Mouse (Mus musculus) small intestine, adult 2 months (tissue): ENCODE results near the gene Slc39a3. TPM values are rescaled to one million over a fixed set of nuclear protein-coding genes. Genes with fewer than 3 reads are reported as not detected.
"Not testable (repeated sequence)": the region's sequence is repeated elsewhere in the genome, so short reads cannot be mapped to it uniquely, and the experiment has no call there.

Experiments
- H3K27ac ChIP-seq: fragments of 200-500 bp; 2 replicates; pipeline ENCODE4 v1.5.1; 2012; ENCODE audit warnings: low read depth, low read length, control low read depth, inconsistent platforms; ENCODE audit not compliant: insufficient read depth
- H3K27me3 ChIP-seq: fragments of 200-500 bp; 2 replicates; pipeline ENCODE4 v1.6.1; 2012; ENCODE audit warnings: mild to moderate bottlenecking, moderate library complexity, low read length, inconsistent platforms; ENCODE audit not compliant: control insufficient read depth, insufficient read depth
- H3K36me3 ChIP-seq: fragments of 200-500 bp; 2 replicates; pipeline ENCODE4 v1.6.1; 2012; ENCODE audit warnings: mild to moderate bottlenecking, low read length, control low read depth, inconsistent platforms; ENCODE audit not compliant: control insufficient read depth, insufficient read depth
- H3K4me1 ChIP-seq: fragments of 200-500 bp; 2 replicates; pipeline ENCODE4 v1.6.1; 2012; ENCODE audit warnings: low read length, inconsistent platforms, mixed read lengths; ENCODE audit not compliant: control insufficient read depth, insufficient read depth, insufficient read length
- H3K4me3 ChIP-seq: fragments of 200-500 bp; 2 replicates; pipeline ENCODE4 v1.5.1; 2012; ENCODE audit warnings: low read depth, mild to moderate bottlenecking, control low read depth, inconsistent platforms, low read length, moderate library complexity
- CTCF ChIP-seq: fragments of 200-500 bp; IDR thresholded peaks from 2 replicates; pipeline ENCODE4 v1.5.1; 2012; ENCODE audit warnings: low read depth, mild to moderate bottlenecking, control low read depth, inconsistent platforms, low read length, moderate library complexity, mixed read lengths; ENCODE audit not compliant: insufficient replicate concordance, insufficient read length; ENCODE audit errors: extremely low read depth
- POLR2A ChIP-seq: fragments of 200-500 bp; IDR thresholded peaks from 2 replicates; pipeline ENCODE4 v1.6.1; 2012; ENCODE audit warnings: low read depth, mild to moderate bottlenecking, control low read depth, inconsistent platforms, low read length, moderate library complexity
- WGBS: fragments of 180-500 bp; shearing (Covaris S2); methylation state at CpG from one replicate; pipeline ENCODE4 v1.1.7; 2018; 5-methylcytosine and 5-hydroxymethylcytosine counted together
- polyA plus RNA-seq: library from polyadenylated mRNA; depleted of rRNA; stranded (reverse); fragments of >200 nt; gene quantifications from 2 replicates; pipeline ENCODE4 v1.2.3, GENCODE M21; 2012

Slc39a3 gene
- polyA plus RNA-seq, 1 experiment, result 31.6 TPM

GRCm38 (mm10) chr10:81058896-81059295, 21.7 kb upstream of the Slc39a3 start:
- Histone ChIP-seq H3K4me3 (peak overlapping the region; percentile 79), H3K27ac (no peak overlapping the region), H3K4me1 (peaks cover 6% of the 10 kb centered on the region), H3K36me3 (no peaks in the 10 kb centered on the region), H3K27me3 (no peaks in the 10 kb centered on the region)
- TF ChIP-seq CTCF, result no peak
- no peak for TF ChIP-seq POLR2A
- 48% methylated on average over 6 of the region's 6 CpGs for WGBS

- WGBS, result 83% methylated on average over 23 of the region's 23 CpGs
- no peaks in the 10 kb centered on the region for H3K27me3 ChIP-seq
- peaks cover under 1% of the 10 kb centered on the region; the same call in 1 of the 2 replicates for H3K36me3 ChIP-seq
- H3K4me3 ChIP-seq, result no peak overlapping the region
- no peak overlapping the region for H3K27ac ChIP-seq
- H3K4me1 ChIP-seq, result peaks cover 6% of the 10 kb centered on the region
- TF ChIP-seq POLR2A (no peak), CTCF (no peak)
Observed at GRCm38 (mm10) chr10:81057406-81058130, 20.3 kb upstream of the Slc39a3 start.

GRCm38 (mm10) chr10:81055802-81056340, 18.6 kb upstream of the Slc39a3 start:
- H3K27me3 ChIP-seq, H3K27ac ChIP-seq, H3K4me1 ChIP-seq, H3K4me3 ChIP-seq: not testable (repeated sequence)
- 86% methylated on average over 11 of the region's 11 CpGs for WGBS
- H3K36me3 ChIP-seq, result peaks cover 14% of the 10 kb centered on the region

- Histone ChIP-seq H3K4me3 (no peak overlapping the region), H3K27ac (no peak overlapping the region), H3K36me3 (peaks cover 20% of the 10 kb centered on the region), H3K4me1 (peaks cover 6% of the 10 kb centered on the region), H3K27me3 (no peaks in the 10 kb centered on the region)
- no peak for TF ChIP-seq POLR2A
- no peak for TF ChIP-seq CTCF
- 82% methylated on average over 6 of the region's 6 CpGs for WGBS
Observed at GRCm38 (mm10) chr10:81055169-81055568, 17.9 kb upstream of the Slc39a3 start.

GRCm38 (mm10) chr10:81052577-81052976, 15.4 kb upstream of the Slc39a3 start:
- peaks cover 46% of the 10 kb centered on the region for H3K36me3 ChIP-seq
- WGBS, result 85% methylated on average over 5 of the region's 5 CpGs
- no peaks in the 10 kb centered on the region for H3K27me3 ChIP-seq
- no peak overlapping the region for H3K4me3 ChIP-seq
- no peak overlapping the region for H3K27ac ChIP-seq
- H3K4me1 ChIP-seq, result no peaks in the 10 kb centered on the region; the same call in 1 of the 2 replicates
- TF ChIP-seq CTCF (no peak), POLR2A (no peak)

- H3K27ac ChIP-seq, result no peak overlapping the region
- no peaks in the 10 kb centered on the region for H3K27me3 ChIP-seq
- H3K4me1 ChIP-seq, result no peaks in the 10 kb centered on the region
- WGBS, result 92% methylated on average over 6 of the region's 6 CpGs
- H3K4me3 ChIP-seq, result no peak overlapping the region
- peaks cover 56% of the 10 kb centered on the region for H3K36me3 ChIP-seq
- no peak for TF ChIP-seq CTCF
- TF ChIP-seq POLR2A, result no peak
Observed at GRCm38 (mm10) chr10:81051133-81051532, 13.9 kb upstream of the Slc39a3 start.

- TF ChIP-seq POLR2A, result no peak
- TF ChIP-seq CTCF, result peak; percentile 45; the same call in 1 of the 2 replicates
- WGBS, result 92% methylated on average over 4 of the region's 4 CpGs
- Histone ChIP-seq H3K4me1 (no peaks in the 10 kb centered on the region), H3K36me3 (peaks cover 60% of the 10 kb centered on the region), H3K27ac (no peak overlapping the region), H3K4me3 (no peak overlapping the region), H3K27me3 (no peaks in the 10 kb centered on the region)
Observed at GRCm38 (mm10) chr10:81050645-81051044, 13.4 kb upstream of the Slc39a3 start.

- H3K4me3 ChIP-seq, H3K27me3 ChIP-seq, H3K27ac ChIP-seq, H3K4me1 ChIP-seq: not testable (repeated sequence)
- H3K36me3 ChIP-seq, result peaks cover 59% of the 10 kb centered on the region
- WGBS, result 86% methylated on average over 14 of the region's 14 CpGs
Observed at GRCm38 (mm10) chr10:81045246-81045645, 8.0 kb upstream of the Slc39a3 start.
